Mouse (Mus musculus) midbrain, embryonic 16.5 days (tissue): ENCODE results near the gene Mesd. TPM values are rescaled to one million over a fixed set of nuclear protein-coding genes. Genes with fewer than 3 reads are reported as not detected.
"Not testable (repeated sequence)": the region's sequence is repeated elsewhere in the genome, so short reads cannot be mapped to it uniquely, and the experiment has no call there.

Experiments used
- ATAC-seq: fragments of 200-750 bp; cut with Nextera tagmentation; 2 replicates; pipeline ENCODE4 v1.8.0; 2017; ENCODE audit warnings: moderate TSS enrichment
- H3K27ac ChIP-seq: fragments of 300-500 bp; sonication (generic); 2 replicates; pipeline ENCODE4 v1.5.1; 2014; ENCODE audit warnings: mild to moderate bottlenecking, low read length, mixed read lengths
- H3K27me3 ChIP-seq: fragments of 300-500 bp; sonication (generic); 2 replicates; pipeline ENCODE4 v1.6.1; 2014; ENCODE audit warnings: low read depth, low read length, mixed read lengths; ENCODE audit not compliant: control insufficient read depth, insufficient read depth
- H3K36me3 ChIP-seq: fragments of 300-500 bp; sonication (generic); 2 replicates; pipeline ENCODE4 v1.6.1; 2014; ENCODE audit warnings: mild to moderate bottlenecking, low read length, moderate library complexity, mixed read lengths; ENCODE audit not compliant: control insufficient read depth, insufficient read depth
- H3K4me1 ChIP-seq: fragments of 300-500 bp; sonication (generic); 2 replicates; pipeline ENCODE4 v1.6.1; 2014; ENCODE audit warnings: mild to moderate bottlenecking, low read length, mixed read lengths; ENCODE audit not compliant: control insufficient read depth, insufficient read depth
- H3K4me2 ChIP-seq: fragments of 300-500 bp; sonication (generic); 2 replicates; pipeline ENCODE4 v1.6.1; 2014; ENCODE audit warnings: mild to moderate bottlenecking, low read length, mixed read lengths
- H3K4me3 ChIP-seq: fragments of 300-500 bp; sonication (generic); 2 replicates; pipeline ENCODE4 v1.5.1; 2014; ENCODE audit warnings: low read depth, mild to moderate bottlenecking, low read length, moderate library complexity, mixed read lengths
- H3K9ac ChIP-seq: fragments of 300-500 bp; sonication (generic); 2 replicates; pipeline ENCODE4 v1.6.1; 2014; ENCODE audit warnings: low read depth, low read length, mixed read lengths
- H3K9me3 ChIP-seq: fragments of 300-500 bp; sonication (generic); replicated peaks from 2 replicates; pipeline ENCODE4 v1.6.1; 2014; ENCODE audit warnings: mild to moderate bottlenecking, low read length, mixed read lengths; ENCODE audit not compliant: control insufficient read depth, poor library complexity, severe bottlenecking
- WGBS: fragments of 180-500 bp; shearing (Covaris S2); extraction: QIAGEN DNeasy Blood & Tissue Kit; methylation state at CpG from one replicate; pipeline ENCODE4 v1.1.7; 2014; 5-methylcytosine and 5-hydroxymethylcytosine counted together
- polyA plus RNA-seq: library from polyadenylated mRNA; unstranded; fragments of >200 nt; fragmentation: Nextera tagmentation; extraction: Ambion mirVana; gene quantifications from 2 replicates; pipeline ENCODE4 v1.2.1, GENCODE M21; 2015

Mesd gene
- polyA plus RNA-seq, 1 experiment from 2014 or later = 61.7 TPM

DNA sequence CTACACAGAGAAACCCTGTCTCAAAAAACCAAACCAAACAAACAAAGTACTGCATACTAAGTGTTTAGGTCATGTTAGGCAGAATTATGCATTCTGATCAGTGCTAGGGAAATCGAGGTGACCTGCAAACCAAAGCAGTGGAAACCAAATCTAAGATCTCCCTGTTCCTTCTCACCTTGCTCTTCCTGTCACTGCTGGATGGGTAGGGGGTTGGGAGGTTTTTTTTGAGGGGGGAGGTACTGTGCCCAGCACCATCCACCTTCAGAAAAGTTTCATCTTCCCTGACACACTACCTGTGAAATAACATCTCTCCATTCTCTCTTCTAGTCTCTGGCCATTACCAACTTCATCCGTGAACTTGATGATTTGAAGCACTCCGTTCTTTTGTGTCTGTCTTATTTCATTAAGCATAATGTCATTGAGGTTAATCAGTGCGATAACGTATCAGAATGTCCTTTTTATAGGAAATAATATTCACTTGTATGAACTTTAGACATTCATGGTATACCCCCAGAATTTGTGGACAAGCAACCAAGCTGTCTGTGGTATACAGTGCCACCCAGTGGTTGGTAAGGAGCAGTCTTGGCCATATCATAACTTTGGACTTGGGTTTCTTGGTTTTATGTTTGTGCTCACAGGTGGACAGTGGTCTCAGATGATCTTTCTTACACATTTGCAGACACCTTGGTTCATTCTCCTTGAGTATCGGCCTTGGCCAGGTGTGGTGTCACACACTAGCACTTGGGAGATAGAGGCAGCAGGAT lies 2.3 kb downstream of the Mesd start:
- Histone ChIP-seq H3K27ac (no peak overlapping the region), H3K9me3 (no peaks in the 10 kb centered on the region), H3K4me3 (no peak overlapping the region), H3K4me1 (peaks cover 17% of the 10 kb centered on the region), H3K9ac (no peak overlapping the region), H3K27me3 (no peaks in the 10 kb centered on the region), H3K36me3 (no peaks in the 10 kb centered on the region), H3K4me2 (no peak overlapping the region)
- no peak for ATAC-seq
- 96% methylated on average over 6 of the region's 6 CpGs for WGBS

DNA sequence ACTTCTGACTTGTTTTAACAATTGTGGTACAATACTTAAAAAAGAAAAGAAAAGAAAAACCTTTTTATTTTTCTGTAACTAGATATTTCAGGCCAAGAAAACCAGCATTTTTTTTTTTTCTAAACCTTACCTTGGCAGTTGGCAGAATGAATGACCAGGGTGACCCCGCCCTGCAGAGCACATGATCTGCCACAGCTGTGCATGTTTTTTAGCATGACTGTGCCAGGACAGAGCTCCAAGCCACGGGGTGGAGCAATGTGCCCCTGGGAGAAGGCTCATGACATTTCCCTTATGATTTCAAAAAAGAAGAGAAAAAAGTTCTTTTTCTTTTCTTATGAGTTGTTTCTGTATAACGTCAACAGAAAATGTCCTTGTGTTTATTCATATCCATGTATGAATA lies 5.1 kb downstream of the Mesd start:
- peaks cover 21% of the 10 kb centered on the region for H3K4me1 ChIP-seq
- H3K9me3 ChIP-seq = no peaks in the 10 kb centered on the region
- H3K36me3 ChIP-seq = no peaks in the 10 kb centered on the region
- H3K4me3 ChIP-seq = no peak overlapping the region
- H3K4me2 ChIP-seq = no peak overlapping the region
- no peak overlapping the region for H3K9ac ChIP-seq
- 72% methylated on average over 3 of the region's 3 CpGs for WGBS
- H3K27ac ChIP-seq = no peak overlapping the region
- ATAC-seq = no peak
- H3K27me3 ChIP-seq = no peaks in the 10 kb centered on the region

DNA sequence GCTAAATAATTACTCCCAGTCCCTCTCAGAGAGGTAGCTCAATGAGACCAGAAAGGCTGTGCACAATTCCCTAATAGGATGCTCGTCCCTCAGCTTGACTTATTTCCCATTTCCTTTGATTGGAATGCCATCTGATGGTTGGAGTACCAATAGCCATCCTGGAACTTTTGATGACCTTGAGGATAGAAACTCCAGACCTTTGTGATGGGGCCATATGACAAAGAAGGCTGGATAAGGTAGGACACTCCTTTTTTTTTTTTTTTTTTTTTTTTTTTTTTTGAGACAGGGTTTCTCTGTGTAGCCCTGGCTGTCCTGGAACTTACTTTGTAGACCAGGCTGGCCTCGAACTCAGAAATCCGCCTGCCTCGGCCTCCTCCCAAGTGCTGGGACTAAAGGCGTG lies 5.7 kb downstream of the Mesd start:
- not testable (repeated sequence) for H3K4me3 ChIP-seq, H3K9me3 ChIP-seq, H3K27me3 ChIP-seq, H3K36me3 ChIP-seq, H3K9ac ChIP-seq, H3K27ac ChIP-seq, H3K4me2 ChIP-seq, ATAC-seq
- WGBS = 89% methylated on average over 5 of the region's 5 CpGs
- H3K4me1 ChIP-seq = peaks cover 20% of the 10 kb centered on the region

DNA sequence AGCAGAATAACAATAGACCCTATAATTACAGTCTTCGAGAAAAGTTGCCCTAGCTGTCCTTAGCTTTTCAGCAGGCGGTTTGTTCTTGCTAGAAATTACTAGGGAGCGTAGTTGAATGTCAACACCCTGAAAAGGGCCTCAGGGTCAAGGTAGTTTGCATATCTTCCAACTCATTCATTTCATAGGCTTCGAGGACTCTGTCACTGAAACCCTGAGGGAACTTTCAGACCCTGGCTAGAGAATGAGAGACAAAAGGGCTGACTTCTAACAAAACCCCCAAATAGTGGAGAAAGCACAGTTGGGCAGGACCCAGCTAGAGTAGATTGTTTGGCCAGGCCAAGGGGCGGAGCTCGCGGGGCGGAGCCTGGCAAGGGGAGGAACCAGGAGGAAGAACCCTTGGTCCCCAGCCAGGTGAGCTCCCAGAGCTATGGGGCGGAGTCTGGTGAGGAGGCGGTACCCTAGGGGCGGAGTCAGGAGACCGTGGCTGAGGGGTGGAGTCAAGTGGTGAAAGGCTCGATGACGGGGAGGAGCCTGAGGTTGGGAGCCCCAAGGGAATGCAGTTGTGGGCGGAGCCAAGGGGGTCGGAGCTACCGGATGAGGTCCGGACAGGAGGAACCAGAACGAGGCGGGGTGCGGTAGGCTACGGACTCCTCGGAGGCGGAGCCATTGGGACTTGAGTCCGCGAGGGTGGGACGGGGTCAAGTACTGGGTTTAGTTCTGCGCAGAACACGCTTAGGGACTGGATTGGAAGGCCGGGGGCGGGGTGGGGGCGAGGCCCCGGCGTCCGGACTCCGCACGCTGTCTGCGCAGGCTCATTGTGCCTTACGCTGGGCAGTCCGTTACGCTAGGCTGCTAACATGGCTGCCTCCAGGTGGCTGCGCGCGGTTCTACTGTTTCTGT lies 7.4 kb downstream of the Mesd start:
- Histone ChIP-seq H3K36me3 (0 out of 2 replicates have a peak, but pooled peaks cover 4% of the 10 kb centered on the region), H3K9me3 (no peaks in the 10 kb centered on the region), H3K4me3 (peak overlapping the region; percentile 68), H3K27ac (peak overlapping the region; percentile 86), H3K4me2 (peak overlapping the region; percentile 81), H3K9ac (peak overlapping the region; percentile 73), H3K27me3 (no peaks in the 10 kb centered on the region), H3K4me1 (peaks cover 20% of the 10 kb centered on the region)
- 3% methylated on average over 38 of the region's 44 CpGs for WGBS
- ATAC-seq = peak; percentile 98

DNA sequence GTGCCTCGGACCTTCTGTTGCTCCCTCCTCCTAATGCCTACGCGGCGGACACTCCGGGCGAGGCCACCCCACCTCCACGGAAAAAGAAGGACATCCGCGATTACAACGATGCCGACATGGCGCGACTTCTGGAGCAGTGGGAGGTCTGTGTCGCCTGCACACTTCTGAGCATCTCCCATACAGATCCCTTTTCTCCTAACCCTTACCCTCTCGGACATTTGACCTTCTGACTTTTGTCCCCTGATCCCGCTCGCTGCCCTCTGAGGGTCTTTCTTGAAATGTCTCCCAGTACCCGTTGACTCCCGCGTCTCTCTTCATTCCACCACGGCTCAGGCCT lies 8.0 kb downstream of the Mesd start:
- Histone ChIP-seq H3K27ac (peak overlapping the region; percentile 86), H3K9ac (peak overlapping the region; percentile 73), H3K27me3 (no peaks in the 10 kb centered on the region), H3K4me3 (peak overlapping the region; percentile 68), H3K4me2 (peak overlapping the region; percentile 81), H3K4me1 (peaks cover 20% of the 10 kb centered on the region), H3K9me3 (no peaks in the 10 kb centered on the region), H3K36me3 (0 out of 2 replicates have a peak, but pooled peaks cover 4% of the 10 kb centered on the region)
- under 1% methylated on average over 21 of the region's 21 CpGs for WGBS
- ATAC-seq = peak; percentile 78; the same call in 1 of the 2 replicates

DNA sequence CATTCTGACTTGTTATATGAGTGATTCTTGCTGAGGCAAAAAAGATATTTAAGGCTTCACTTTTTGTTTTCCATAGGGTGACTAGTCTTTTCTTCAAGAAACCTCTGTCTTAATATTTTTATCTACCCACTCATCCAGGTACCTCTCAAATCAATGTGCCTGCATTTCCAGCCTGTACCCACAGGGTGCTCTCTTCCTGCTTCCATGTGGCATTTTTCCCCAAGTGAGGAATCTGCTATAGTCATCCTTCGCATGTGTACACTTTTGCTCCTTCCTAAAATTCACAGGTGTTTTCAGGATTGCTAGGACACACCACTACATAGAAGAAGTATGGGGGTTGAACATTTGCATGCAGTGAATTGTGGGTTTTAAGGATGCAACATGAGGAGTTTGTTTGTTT lies 10.1 kb downstream of the Mesd start:
- H3K9ac ChIP-seq = no peak overlapping the region
- 95% methylated on average over 1 of the region's 1 CpGs for WGBS
- H3K4me3 ChIP-seq = no peak overlapping the region
- H3K27me3 ChIP-seq = no peaks in the 10 kb centered on the region
- peaks cover 21% of the 10 kb centered on the region for H3K36me3 ChIP-seq
- no peak for ATAC-seq
- H3K4me2 ChIP-seq = no peak overlapping the region
- H3K4me1 ChIP-seq = peaks cover 20% of the 10 kb centered on the region
- no peaks in the 10 kb centered on the region for H3K9me3 ChIP-seq
- H3K27ac ChIP-seq = no peak overlapping the region

DNA sequence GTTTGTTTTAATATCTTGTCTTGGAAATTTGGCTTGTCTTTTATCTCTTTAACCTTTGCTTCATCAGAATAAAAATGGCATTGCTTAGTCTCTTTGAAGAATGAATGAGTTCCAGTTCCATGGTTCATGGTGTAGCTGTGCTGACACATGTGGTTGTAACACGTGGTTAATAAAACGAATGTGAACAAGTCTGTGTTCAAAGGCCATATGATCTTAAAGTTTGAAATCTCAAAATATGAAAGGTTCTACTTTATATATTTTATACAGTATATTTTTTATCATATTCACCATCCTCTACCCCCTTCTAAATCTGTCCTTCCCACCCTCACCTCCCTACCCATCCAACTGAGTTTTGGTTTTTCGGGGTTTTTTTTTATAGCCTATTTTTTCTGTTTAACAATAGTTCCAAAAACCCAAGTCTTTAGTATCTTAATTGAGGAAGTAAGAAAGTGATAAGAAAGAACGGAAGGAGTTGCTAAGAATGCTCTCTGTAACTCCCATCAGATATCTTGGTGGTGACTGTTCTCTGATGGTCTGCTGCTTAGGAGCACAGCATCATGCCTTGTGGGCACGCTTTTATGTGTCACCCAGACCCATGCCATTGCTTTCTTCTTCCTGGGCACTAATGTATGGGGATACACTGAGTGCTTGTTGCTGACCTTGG lies 11.9 kb downstream of the Mesd start:
- Histone ChIP-seq H3K4me2 (no peak overlapping the region), H3K9me3 (no peaks in the 10 kb centered on the region), H3K4me1 (peaks cover 20% of the 10 kb centered on the region), H3K36me3 (peaks cover 24% of the 10 kb centered on the region), H3K27ac (no peak overlapping the region), H3K9ac (no peak overlapping the region), H3K27me3 (no peaks in the 10 kb centered on the region), H3K4me3 (no peak overlapping the region)
- 97% methylated on average over 5 of the region's 5 CpGs for WGBS
- ATAC-seq = no peak

DNA sequence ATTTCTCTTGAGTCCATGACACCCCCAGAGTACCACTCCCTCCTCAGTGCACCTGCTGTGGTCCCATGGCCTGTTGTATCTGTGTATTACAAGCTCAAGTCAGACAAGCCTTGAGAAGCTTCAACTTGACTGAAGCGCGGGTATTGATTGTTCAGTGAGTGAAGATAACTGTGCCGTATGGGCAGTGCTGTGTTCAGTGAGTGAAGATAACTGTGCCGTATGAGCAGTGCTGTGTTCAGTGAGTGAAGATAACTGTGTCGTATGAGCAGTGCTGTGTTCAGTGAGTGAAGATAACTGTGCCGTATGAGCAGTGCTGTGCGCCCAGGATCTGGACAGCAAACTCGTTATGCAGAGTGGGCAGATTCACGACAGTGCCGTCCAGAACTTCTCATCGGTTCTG lies 14.0 kb downstream of the Mesd start:
- Histone ChIP-seq H3K9me3 (no peaks in the 10 kb centered on the region), H3K4me2 (no peak overlapping the region), H3K27ac (no peak overlapping the region), H3K27me3 (no peaks in the 10 kb centered on the region), H3K9ac (no peak overlapping the region), H3K4me3 (no peak overlapping the region), H3K4me1 (peaks cover 14% of the 10 kb centered on the region), H3K36me3 (peaks cover 24% of the 10 kb centered on the region)
- no peak for ATAC-seq
- WGBS = 93% methylated on average over 11 of the region's 11 CpGs
